Mouse (Mus musculus): ENCODE results near the gene Gm28308.

DNA sequence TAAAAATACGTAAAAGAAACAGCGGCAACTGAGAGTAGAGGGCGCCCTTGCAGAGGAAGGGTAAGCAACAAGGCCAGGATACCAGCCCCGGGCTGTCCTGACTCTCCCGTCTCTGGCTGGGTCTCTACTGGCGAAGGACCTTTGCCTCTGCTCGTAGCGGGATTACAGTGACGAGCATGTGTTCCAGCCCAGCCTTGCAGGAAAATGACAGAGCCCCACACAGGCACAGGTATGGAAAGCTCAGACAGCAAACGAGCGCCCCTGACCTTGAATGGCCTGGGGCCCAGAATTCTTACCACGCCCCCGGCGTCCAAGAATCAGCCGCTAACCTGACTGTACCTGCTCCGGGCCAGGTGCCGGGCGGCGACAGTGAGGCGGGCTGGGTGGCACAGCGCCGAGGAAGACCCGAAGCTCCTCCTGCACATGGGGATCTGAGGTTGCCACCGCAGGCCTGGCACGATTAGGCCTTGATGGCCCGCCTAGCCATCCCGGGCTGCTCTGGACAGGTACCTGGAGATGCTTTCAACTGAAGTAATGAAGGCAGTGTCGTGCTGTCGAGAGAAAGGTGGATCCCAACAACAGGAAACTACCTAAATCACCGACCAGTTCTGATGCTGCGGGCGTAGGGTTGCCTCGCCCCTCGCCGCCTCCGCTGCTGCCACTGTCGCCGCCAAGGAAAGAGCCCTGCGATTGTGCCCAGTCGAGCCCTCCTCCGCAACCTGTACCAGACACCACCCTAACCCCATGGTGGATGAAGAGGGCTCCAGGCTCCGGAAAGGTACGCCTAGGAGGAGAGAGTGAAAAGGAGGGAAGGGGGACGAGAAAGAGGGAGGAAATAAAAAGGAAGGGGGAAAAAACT lies 16.6 kb upstream of the Gm28308 start:
- TF ChIP-seq GATA1 (IDR thresholded peaks at IDR 0.05; ENCODE audit: borderline replicate concordance, low read length), result no peak
- no peak for TF ChIP-seq FLI1 (IDR thresholded peaks at IDR 0.05; ENCODE audit: low read length)
